Mouse (Mus musculus) layer of hippocampus, postnatal 14 days (tissue): ENCODE measurements around the gene Osbpl11. TPM values are rescaled to one million over a fixed set of nuclear protein-coding genes. Genes with fewer than 3 reads are reported as not detected.
"Not testable (repeated sequence)": the region's sequence is repeated elsewhere in the genome, so short reads cannot be mapped to it uniquely, and the experiment has no call there.

Experiments used
- DNase-seq, 2 experiments: peaks; one replicate each; pipeline ENCODE4 v3.0.0; 2021 to 2022; ENCODE audit warnings: low spot score in 2 of 2, mixed read lengths in 1 of 2
- long read RNA-seq, 2 experiments: library from polyadenylated mRNA; stranded (forward); transcript quantifications; one replicate each; pipeline ENCODE4 v2.0.0; 2021
- total RNA-seq, 2 experiments: library from RNA; stranded (reverse); gene quantifications; 2 replicates each; pipeline ENCODE4 v1.2.3; 2021

Osbpl11 gene
- total RNA-seq = 10 to 100 TPM; 22.2 to 24.5 TPM
- long read RNA-seq, experiment 1, full-length matches to known transcripts = 21 of 31 reads
- long read RNA-seq, experiment 1, partial matches to known transcripts = 3 of 31 reads
- long read RNA-seq, experiment 1, other reads (novel, unspliced or antisense) = 7 of 31 reads
- long read RNA-seq, experiment 2, full-length matches to known transcripts = 26 of 35 reads
- long read RNA-seq, experiment 2, partial matches to known transcripts = 5 of 35 reads
- long read RNA-seq, experiment 2, other reads (novel, unspliced or antisense) = 4 of 35 reads

GRCm38 (mm10) chr16:33184901-33185260 is at the start of gene Osbpl11:
Gene Osbpl11, plus strand, starts transcription at chr16:33185071.
- DNase-seq = peak; percentile 94 to 97

DNA sequence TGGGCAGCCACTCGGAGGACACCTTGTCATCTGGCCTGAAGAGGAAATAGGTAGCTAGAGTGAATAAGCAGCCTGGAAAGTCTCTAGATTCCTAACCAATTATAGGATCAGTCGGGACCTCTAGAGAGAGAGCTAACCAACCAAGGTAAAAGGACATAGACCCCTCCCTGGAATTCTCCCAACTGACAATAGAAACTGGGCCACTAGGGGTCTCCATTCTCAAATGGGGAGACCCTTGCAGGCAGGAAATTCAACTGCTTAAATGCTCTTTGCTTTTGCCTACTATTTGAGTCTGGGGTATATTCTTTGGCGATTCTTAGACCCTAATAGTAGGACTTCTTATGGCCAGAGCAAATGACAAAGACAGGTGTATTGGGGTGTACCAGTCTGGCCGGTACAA is 49.7 kb upstream of the Osbpl11 start:
- DNase-seq = no peak

- not testable (repeated sequence) for DNase-seq
Observed at GRCm38 (mm10) chr16:33139061-33139460, 45.8 kb upstream of the Osbpl11 start.

- no peak for DNase-seq
Observed at GRCm38 (mm10) chr16:33141758-33142280, 43.1 kb upstream of the Osbpl11 start.

DNA sequence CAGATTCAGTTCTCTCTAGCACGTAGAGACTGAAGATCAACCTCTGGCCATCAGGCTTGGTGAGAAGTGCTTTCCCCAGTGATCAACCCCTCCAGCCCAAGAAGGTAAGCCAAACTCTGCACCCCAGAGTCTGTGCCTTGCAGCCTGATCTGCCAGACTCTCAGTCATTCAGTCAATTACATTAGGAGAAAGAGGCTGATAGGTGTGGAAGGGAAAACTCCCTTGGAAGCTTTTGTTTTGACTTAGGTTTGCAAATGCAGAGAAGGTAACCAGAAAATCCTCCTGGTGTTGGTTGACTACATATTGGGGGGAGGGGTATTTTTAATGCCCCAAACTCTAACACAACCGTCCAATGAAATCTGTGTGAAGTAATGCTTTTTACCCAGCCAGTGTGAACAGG is 41.4 kb upstream of the Osbpl11 start:
- no peak for DNase-seq

DNA sequence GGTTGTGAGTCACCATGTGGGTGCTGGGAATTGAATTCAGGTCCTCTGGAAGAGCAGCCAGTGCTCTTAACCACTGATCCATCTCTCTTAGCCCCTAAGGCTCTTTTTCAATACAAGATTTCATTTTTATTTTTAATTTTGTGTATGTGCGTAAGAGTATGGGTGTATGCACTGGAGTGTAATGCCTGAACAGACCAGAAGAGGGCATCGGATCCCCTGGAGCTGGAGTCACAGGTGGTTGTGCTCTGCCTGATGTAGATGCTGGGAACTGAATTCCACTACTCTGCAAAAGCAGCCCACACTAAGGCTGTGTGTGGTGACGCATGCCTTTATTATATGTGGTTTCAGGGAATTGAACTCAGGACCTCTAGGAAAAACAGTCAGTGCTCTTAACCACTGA is 38.7 kb upstream of the Osbpl11 start:
- no peak for DNase-seq

DNA sequence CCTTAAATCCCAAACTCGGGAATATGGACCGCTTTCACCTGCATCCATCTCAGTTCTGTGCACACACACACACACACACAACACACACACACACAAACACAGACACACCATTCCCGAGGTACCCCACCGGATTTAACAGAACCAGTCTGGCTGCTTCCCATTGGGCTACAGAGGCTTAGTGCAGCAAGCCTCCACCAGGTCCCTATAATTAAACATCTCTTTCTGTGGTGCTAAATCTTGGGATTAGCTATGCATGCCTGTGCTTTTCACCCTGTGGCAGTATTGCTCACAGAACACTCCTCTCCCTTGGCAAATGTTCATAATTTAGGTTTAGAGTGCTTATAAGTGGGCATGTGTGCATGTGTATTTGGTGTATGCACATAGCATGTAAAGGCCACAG is 36.7 kb upstream of the Osbpl11 start:
- DNase-seq = no peak

GRCm38 (mm10) chr16:33150875-33151274 is 34.0 kb upstream of the Osbpl11 start:
- DNase-seq = not testable (repeated sequence)

DNA sequence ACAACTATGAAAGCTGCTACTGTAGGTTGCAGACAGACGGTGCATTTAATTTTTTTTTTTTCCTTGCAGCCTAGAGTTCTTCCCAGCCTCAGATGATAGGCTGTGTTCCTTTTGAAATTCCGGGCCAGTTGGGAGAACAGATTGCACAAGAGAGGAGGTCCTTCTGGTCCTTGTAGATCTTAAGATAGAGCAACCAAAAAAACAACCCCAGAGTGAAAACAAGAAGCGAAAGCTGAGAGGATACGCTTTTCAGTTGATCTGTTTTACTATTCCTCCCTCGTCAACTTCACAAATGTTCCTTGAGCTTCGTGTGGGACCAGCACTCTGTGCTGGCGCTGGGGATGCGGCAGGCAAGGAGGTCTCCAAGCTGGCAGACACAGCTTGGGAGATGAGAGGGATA is 33.3 kb upstream of the Osbpl11 start:
- peak; percentile 47 to 84 for DNase-seq

DNA sequence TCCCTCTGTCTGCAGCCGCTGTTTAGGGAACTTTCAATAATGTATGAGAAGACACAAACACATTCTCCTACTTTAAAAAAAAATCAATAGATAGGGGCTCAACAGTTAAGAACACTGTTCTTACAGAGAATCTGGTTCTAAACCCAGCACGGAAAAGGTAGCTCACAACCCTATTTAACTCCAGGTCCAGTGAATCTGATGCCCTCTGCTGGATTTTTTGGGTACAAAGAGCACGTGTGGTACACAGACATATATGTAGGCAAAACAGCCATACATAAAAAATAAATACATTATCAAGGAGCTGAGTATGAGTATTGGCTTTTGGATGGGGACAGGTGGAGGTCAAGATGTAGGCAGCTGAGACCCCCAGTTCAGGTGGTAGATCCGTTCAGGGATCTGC is 29.9 kb upstream of the Osbpl11 start:
- peak in 1 of 2 experiments; percentile 29 for DNase-seq

DNA sequence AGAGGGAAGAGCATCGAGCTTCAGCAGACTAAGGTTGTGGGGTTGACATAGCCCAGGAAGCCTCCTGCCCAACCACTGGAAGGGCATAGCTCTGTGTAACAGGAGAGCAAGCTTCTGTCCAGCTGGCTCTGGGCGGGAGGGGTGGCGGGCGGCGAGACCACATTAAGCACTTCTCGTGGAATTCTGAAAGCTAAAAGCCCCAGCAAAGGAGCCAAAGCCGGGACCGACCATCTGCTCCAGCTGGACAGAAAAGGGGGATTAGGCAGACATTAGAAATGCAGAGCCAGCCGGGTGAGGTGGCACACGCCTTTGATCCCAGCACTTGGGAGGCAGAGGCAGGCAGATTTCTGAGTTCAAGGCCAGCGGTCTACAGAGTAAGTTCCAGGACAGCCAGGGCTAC is 26.9 kb upstream of the Osbpl11 start:
- no peak for DNase-seq

- no peak for DNase-seq
Observed at GRCm38 (mm10) chr16:33158590-33159071, 26.2 kb upstream of the Osbpl11 start.

DNA sequence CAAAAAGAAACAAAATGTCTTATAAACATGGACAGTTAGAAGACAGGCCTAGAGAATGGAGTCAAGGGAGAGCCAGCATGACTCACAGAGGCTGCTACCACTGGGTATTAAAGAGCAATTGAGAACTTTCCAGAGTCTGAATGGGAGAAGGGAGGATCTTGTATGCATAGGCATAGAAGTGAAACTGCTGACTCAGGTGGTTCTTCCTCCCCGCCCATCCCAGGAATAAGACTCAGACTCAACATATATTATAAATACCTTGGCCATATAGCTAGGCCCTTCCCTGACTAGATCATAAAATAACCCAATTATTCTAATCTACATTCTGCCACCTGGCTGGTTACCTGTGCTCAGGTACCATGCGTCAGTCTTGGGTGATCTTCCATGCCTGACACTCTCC is 25.5 kb upstream of the Osbpl11 start:
- DNase-seq = no peak

- no peak for DNase-seq
Observed at GRCm38 (mm10) chr16:33163330-33164090, 21.4 kb upstream of the Osbpl11 start.

DNA sequence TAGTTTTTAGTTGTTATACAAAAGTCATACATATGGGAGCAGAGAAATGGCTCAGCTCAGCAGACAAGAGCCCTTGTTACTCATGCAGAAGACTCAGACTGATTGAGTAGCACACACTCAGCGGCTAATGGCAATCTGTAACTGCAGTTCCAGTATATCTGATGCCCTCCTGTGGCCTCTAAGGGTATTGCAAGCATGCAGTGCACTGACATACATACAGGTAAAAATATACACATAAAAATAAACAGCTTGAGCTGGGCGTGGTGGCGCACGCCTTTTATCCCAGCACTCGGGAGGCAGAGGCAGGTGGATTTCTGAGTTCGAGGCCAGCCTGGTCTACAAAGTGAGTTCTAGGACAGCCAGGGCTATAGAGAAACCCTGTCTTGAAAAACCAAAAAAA is 18.6 kb upstream of the Osbpl11 start:
- DNase-seq = not testable (repeated sequence)

DNA sequence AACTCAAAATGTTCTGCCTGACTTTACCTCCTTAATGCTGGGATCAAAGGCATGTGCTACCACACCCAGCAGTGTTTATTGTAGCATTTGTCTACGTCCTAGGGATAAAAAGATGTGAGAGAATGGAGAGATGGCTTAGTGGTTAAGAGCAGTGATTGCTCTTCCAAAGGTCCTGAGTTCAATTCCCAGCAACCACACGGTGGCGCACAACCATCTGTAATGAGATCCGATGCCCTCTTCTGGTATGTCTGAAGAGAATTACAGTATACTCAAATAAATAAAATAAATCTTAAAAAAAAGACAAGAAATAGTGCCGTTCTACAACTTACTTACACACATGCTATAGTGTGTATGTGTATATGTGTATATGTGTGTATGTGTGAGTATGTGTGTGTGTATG is 17.3 kb upstream of the Osbpl11 start:
- DNase-seq = no peak

DNA sequence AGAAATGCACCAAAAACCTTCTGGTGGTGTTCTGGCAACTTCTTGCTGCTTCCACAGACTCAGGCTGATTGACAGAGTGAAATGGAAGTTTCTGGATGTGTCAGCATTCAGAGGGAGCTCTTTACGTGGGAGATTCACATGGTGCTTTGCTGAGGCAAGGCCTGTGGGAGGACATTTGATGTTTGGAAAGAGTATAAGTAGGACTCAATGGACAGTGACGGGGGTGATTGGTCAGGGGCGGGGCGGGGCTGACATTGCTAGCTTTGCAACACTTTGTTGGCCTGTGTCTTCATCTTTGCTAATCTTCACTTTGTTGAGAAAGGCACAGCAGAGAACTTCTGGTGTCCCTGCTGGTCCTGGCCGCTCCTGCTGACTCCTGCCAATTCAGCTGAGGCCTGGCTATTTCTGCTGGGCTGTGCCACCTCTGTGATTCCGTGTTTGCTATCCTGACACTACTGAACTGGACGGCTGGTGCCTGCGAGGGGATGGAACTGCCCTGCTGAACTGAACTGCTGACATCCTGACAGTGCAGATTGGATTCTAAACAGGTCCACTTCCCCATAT is 15.3 kb upstream of the Osbpl11 start:
- DNase-seq = no peak

DNA sequence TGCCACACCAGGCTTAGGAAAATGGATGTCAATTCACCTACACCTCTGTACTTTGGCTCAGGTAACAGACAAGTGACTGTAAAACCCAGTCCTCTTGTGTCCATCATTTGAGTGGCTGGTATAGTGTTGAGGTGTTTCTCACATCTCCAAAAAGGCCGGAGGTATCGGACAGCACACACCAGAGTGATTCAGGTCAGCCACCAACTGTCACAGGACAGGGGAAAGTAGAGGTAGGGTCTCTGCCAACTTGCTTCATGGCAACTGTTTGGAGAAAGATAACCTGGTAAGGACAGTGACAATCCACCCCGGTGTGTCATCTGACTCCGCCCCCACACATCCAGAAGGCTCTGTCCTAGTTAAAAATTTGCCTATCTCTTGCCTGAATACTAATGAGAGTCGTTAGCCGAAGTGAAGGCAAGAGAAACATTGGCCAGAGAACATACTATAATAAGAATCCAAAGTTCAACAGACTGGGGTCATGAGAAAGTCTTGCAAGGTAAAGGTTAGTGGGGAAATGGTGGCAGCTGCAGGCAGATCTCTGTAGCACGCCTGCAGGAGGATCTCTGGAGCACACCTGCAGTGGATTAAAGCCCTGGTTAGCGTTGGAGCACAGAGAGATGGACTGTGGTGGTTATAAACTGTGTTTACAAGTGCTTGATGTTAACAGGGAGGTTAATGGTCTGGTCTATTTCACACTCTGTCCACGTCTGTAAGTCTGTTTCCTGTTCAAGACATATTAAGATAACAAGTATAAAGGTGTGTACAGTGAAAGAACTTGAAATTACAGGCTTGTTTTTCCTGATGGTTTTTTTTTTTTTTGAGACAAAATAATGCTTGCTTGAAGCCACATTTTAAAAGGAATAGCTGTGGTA is 13.9 kb upstream of the Osbpl11 start:
- no peak for DNase-seq

DNA sequence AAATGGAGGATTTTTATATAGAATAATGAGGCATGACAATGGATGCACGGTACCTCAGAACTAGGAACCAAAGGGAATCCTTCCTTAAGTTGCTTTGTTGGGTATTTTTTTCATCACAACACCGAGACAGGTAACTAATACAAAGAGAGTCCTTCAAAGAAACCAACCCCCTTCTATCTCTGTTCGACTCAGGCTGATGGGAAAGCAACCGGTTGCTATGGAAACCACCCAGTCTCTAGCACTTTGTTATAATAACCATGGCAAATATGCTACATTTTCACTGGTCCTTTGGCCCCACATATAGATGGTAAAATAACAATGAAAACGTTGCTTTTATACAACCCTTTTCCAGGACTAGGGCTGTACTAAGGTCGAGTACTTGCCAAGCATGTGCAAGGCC is 13.1 kb upstream of the Osbpl11 start:
- no peak for DNase-seq

- no peak for DNase-seq
Observed at GRCm38 (mm10) chr16:33173151-33173550, 11.7 kb upstream of the Osbpl11 start.

GRCm38 (mm10) chr16:33174695-33175094 is 10.2 kb upstream of the Osbpl11 start:
- no peak for DNase-seq
